ENCODE assay signal across 9 mouse cellular contexts in genomic region chr14:121034973-121035662, GRCm38 (mm10). TPM values are rescaled to one million over a fixed set of nuclear protein-coding genes. Genes with fewer than 3 reads are reported as not detected.
A peak's percentile ranks its signal among the peaks of the same experiment; 100 is the strongest.
DNase-seq lines count a peak whose midpoint lies in the region; ATAC-seq lines count a peak whose summit lies in the region.
"Had no signal": no experiment of that assay in that cellular context is flagged by ENCODE, and none has a peak within 500 bp of the region (broad histone marks: within the 10 kb centered on the region; RNA-seq: fewer than 3 reads in every experiment).

Gene Farp1 (plus strand): TSS chr14:121035200.

- no peaks in the 10 kb centered on the region for H3K36me3 ChIP-seq in hindbrain, embryonic 12.5 days

- H3K27ac ChIP-seq in hindbrain, embryonic 12.5 days, result peak within 1 kb of the TSS; percentile 84
- H3K27ac ChIP-seq: macrophage had no signal

- H3K9me3 ChIP-seq in hindbrain, embryonic 12.5 days (replicated peaks), result no peaks in the 10 kb centered on the region

- H3K9ac ChIP-seq in hindbrain, embryonic 12.5 days, result peak within 1 kb of the TSS; percentile 94

- ATAC-seq in hindbrain, embryonic 12.5 days (ENCODE audit: low FRiP score), result peak; percentile 96

- WGBS in hindbrain, embryonic 12.5 days, result 1% methylated on average over 58 of the region's 61 CpGs

- peaks cover 17% of the 10 kb centered on the region for H3K27me3 ChIP-seq in hindbrain, embryonic 12.5 days

- H3K4me1 ChIP-seq in hindbrain, embryonic 12.5 days, result peaks cover 30% of the 10 kb centered on the region

- H3K4me2 ChIP-seq in hindbrain, embryonic 12.5 days (replicated peaks), result peak within 1 kb of the TSS; percentile 84

- peak; percentile 90 for DNase-seq in Muller cell, postnatal 12 days (ENCODE audit: inconsistent ontology term)
- peak; percentile 95 for DNase-seq in cerebellum, adult 9-11 months
- DNase-seq in frontal cortex, postnatal 25 days (ENCODE audit: low spot score in 2 of 2), result peak; percentile 56 to 59
- DNase-seq in layer of hippocampus, postnatal 25 days (ENCODE audit: extremely low spot score in 1 of 2, low spot score in 1 of 2), result peak; percentile 63 to 75
- DNase-seq in lung, postnatal 14 days, result peak; percentile 88
- peak; percentile 86 for DNase-seq in retina, embryonic 14.5 days (ENCODE audit: low spot score)
- DNase-seq in urinary bladder, adult 18-20 months (ENCODE audit: low spot score in 2 of 2), result peak; percentile 86 to 90

- peak within 1 kb of the TSS; percentile 76 for H3K4me3 ChIP-seq in hindbrain, embryonic 12.5 days

RNA-seq across cellular contexts. Expression of gene Farp1, which starts in this region (rescaled TPM):
- 43.9 and 46.0 TPM in 2 replicates for polyA plus RNA-seq in hindbrain, embryonic 12.5 days (2016; fragmentation: Nextera tagmentation; extraction: Ambion mirVana)
- total RNA-seq in layer of hippocampus, postnatal 25 days (2021), result 100 to 1,000 TPM in 1 of 2 experiments, 10 to 100 TPM in 1; 83.5 to 105 TPM

Comparison
In these comparisons a context has a peak if more than half of its experiments do, and no peak if none do; other contexts are left out.
1. Peak in every context shown above with its lines: DNase-seq, ATAC-seq, H3K4me3 ChIP-seq and H3K27ac ChIP-seq.